Mouse (Mus musculus): ENCODE data around the gene Ghrhr. TPM values are rescaled to one million over a fixed set of nuclear protein-coding genes. Genes with fewer than 3 reads are reported as not detected.
A peak's percentile ranks its signal among the peaks of the same experiment; 100 is the strongest.

Gene Ghrhr
- polyA plus RNA-seq, 1 experiment from 2014 or later: not detected

DNA sequence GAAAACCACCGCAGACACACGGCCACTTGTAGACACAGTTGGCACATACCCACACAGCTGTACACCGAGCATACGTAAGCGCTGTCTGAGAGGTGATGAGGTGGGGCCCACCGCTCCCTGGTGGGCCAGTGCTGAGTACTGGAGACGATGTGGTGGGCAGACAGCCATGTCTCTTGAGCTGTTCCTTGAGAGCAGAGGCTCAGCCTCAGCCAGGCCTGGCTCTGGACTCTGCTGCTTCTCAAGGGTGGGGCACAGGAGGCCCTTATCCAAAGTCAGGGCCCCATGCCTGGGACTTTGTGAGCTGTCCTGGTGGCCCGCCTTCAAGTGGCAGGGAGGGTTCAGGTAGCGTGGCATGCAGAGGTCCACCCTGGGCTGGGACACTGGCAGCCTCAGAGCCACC lies 33.8 kb upstream of the Ghrhr start:
- peak overlapping the region; percentile 55; the same call in 1 of the 2 replicates for H3K27ac ChIP-seq
- H3K4me2 ChIP-seq: no peak overlapping the region
- H3K4me3 ChIP-seq (replicated peaks): no peak overlapping the region
- no peaks in the 10 kb centered on the region for H3K9me3 ChIP-seq
- peaks cover 20% of the 10 kb centered on the region for H3K4me1 ChIP-seq
- no peaks in the 10 kb centered on the region for H3K36me3 ChIP-seq
- no peak overlapping the region for H3K9ac ChIP-seq
- 51% methylated on average over 9 of the region's 9 CpGs for WGBS
- no peaks in the 10 kb centered on the region for H3K27me3 ChIP-seq (replicated peaks)
- ATAC-seq (ENCODE audit: insufficient read depth, low FRiP score, low read depth): peak; percentile 40; the same call in 1 of the 2 replicates

DNA sequence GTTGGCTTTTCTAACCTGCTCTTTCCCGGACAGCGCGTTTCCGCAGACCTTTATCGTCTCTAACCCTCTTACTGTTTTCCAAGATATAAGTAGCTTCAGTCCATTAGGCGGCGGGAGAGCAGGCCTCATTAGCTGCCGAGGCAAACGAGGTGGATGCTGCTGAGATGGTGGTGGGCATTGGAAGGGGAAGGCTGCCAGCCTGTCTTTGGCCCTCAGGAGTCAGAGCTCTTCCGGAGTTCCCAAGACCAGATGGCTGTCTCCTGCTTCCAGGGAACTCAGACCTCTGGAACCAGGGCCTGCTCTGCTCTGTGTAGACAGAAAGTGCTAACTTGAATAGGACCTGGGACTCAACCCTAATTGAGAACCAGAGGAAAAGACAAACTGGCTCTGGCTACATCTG lies 32.6 kb upstream of the Ghrhr start:
- Histone ChIP-seq H3K27me3 (replicated peaks) (no peaks in the 10 kb centered on the region), H3K9ac (no peak overlapping the region), H3K4me3 (replicated peaks) (no peak overlapping the region), H3K27ac (no peak overlapping the region), H3K36me3 (no peaks in the 10 kb centered on the region), H3K4me1 (peaks cover 20% of the 10 kb centered on the region), H3K9me3 (no peaks in the 10 kb centered on the region), H3K4me2 (no peak overlapping the region)
- WGBS: 89% methylated on average over 10 of the region's 10 CpGs
- ATAC-seq (ENCODE audit: insufficient read depth, low FRiP score, low read depth): no peak

DNA sequence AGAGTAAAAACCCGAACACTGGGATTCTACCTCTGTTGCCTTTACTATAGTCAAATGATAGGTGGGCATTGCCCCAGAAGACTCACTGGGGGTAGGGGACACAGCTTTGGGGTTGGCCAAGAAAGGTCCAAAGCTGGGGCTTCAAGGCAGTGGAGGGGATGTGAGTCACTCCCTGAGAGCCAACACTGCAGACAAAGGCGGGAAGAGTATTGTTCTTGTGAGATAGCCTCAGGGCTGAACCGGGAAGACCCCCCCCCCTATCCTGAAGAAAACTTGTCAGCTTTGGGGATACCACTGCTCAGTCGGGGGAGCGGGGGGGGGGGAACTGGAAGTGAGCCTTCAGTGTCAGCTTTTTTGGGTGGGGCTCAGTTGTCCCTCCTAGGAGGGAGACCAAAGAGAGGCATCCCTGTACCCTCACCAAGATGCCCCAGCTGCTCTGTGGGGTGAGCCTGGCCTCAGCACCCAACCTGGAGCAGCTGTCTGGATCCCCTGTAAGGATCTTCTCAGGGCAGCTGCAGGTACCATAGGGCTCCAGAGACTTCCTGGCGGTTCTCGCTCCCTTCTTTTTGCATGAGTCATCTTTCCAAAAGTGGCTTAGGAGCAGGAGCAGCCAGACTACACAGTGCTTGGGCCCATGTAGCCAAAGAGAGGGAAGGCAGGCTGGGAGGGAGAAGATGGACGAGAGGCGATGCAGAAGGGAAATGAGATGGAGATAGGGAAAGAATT lies 31.6 kb upstream of the Ghrhr start:
- no peak overlapping the region for H3K9ac ChIP-seq
- WGBS: 76% methylated on average over 9 of the region's 9 CpGs
- no peak overlapping the region for H3K27ac ChIP-seq
- H3K27me3 ChIP-seq (replicated peaks): no peaks in the 10 kb centered on the region
- H3K4me1 ChIP-seq: peaks cover 18% of the 10 kb centered on the region
- ATAC-seq (ENCODE audit: insufficient read depth, low FRiP score, low read depth): no peak
- H3K9me3 ChIP-seq: no peaks in the 10 kb centered on the region
- H3K36me3 ChIP-seq: no peaks in the 10 kb centered on the region
- no peak overlapping the region for H3K4me3 ChIP-seq (replicated peaks)
- H3K4me2 ChIP-seq: no peak overlapping the region

DNA sequence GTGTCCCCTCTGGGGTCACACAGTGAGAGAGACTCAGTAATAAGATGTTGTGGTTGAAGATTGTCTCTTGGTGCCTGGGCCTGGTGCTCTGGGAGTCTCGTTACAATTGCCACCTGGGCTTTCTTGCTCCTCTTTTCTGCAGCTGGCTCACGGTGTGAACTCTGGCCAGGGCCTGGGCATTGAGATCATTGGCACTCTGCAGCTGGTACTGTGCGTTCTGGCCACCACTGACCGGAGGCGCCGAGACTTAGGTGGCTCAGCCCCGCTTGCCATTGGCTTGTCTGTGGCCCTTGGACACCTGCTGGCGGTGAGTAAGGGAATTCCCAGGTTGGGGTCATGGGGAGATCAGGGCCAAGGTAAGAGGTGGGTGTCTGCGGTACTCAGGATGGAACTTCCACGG lies 30.8 kb upstream of the Ghrhr start:
- Histone ChIP-seq H3K27me3 (replicated peaks) (no peaks in the 10 kb centered on the region), H3K27ac (no peak overlapping the region), H3K9me3 (no peaks in the 10 kb centered on the region), H3K4me2 (no peak overlapping the region), H3K4me1 (peaks cover 12% of the 10 kb centered on the region), H3K4me3 (replicated peaks) (no peak overlapping the region), H3K9ac (no peak overlapping the region), H3K36me3 (no peaks in the 10 kb centered on the region)
- no peak for ATAC-seq (ENCODE audit: insufficient read depth, low FRiP score, low read depth)
- 93% methylated on average over 10 of the region's 10 CpGs for WGBS

DNA sequence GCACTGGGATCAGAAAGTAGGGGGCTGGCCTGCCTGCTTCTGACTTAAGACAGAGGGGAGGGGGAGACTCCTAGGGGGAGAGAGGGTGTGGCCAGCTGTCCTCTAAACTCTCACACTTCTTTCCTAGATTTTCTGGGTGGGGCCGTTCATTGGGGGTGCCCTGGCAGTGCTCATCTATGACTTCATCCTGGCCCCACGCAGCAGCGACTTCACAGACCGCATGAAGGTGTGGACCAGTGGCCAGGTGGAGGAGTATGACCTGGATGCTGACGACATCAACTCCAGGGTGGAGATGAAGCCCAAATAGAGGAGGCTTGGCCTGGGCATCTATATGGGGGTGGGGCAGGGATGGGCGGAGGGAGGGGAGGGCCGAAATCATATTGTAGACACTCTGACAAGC lies 29.6 kb upstream of the Ghrhr start:
- H3K27me3 ChIP-seq (replicated peaks): no peaks in the 10 kb centered on the region
- no peaks in the 10 kb centered on the region for H3K36me3 ChIP-seq
- 84% methylated on average over 7 of the region's 7 CpGs for WGBS
- no peak for ATAC-seq (ENCODE audit: insufficient read depth, low FRiP score, low read depth)
- H3K4me1 ChIP-seq: peaks cover 9% of the 10 kb centered on the region
- H3K27ac ChIP-seq: no peak overlapping the region
- H3K9me3 ChIP-seq: no peaks in the 10 kb centered on the region
- no peak overlapping the region for H3K4me3 ChIP-seq (replicated peaks)
- H3K4me2 ChIP-seq: no peak overlapping the region
- H3K9ac ChIP-seq: no peak overlapping the region

DNA sequence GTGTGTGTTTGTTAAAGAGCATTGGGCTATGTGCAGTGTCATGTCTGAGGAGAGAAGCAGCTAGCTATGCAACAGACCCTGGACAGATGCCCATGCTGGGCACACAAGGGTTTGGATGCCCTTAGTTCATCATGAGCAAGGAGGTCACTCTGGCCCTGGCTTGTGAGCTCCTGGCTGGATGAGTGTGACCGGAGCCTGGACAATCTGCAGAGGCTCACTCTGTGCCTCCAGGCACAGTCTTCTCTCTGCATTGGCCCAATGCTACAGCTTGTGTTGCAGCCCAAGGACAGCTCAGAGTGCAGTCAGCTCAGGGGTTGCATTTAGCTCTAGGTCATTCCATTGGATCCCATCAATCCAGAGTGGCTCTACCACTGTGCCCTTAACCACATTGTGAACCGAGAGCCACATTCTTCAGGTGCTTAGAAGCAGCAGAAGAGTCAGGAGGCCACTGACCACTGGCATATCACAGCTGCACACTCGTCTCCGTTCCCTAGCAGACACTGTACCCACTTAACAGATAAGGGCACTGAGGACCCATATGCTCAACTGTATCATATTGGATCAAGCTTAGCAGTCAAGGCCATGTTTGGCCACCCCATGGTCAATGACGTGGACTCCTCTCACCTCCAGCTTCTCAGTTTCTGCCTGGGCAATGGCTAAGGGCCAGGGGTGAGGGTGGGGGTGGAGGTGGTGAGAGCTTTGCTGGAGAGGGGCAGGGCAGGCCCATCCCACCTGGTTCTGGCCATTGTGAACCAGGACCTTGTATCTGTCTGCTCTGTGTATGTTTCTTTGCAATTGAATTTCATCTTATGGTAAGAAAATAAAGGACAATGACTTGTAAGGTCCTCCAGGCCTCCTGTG lies 28.2 kb upstream of the Ghrhr start:
- 77% methylated on average over 5 of the region's 5 CpGs for WGBS
- 0 out of 2 replicates have a peak, but pooled peaks have one; percentile 33 for ATAC-seq (ENCODE audit: insufficient read depth, low FRiP score, low read depth)
- H3K27ac ChIP-seq: no peak overlapping the region

DNA sequence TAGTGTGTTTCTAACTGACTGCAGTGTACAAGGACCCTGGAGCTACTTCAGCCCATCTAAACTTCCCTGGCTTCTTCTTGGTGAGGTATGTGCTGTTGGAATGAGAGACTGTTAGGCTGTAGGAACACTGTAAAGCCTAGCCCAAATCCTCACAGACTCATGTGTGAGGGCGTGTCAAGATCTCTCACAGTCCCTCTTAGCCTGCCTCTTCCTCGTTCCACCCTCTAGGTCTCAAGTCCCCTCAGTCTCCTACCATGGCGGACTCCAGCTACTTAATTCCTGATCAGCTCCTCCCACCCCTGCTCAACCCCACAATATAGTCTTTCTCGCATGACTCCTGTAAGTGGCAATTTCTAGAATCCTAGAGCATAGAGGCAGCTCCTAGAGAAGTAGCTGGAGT lies 26.9 kb upstream of the Ghrhr start:
- 74% methylated on average over 4 of the region's 4 CpGs for WGBS
- peaks cover under 1% of the 10 kb centered on the region; the same call in 1 of the 2 replicates for H3K4me1 ChIP-seq
- ATAC-seq (ENCODE audit: insufficient read depth, low FRiP score, low read depth): no peak

More for the DNA sequence above, 28.2 kb upstream of the Ghrhr start:
- H3K9me3 ChIP-seq: no peaks in the 10 kb centered on the region
- no peak overlapping the region for H3K4me2 ChIP-seq
- H3K9ac ChIP-seq: no peak overlapping the region
- no peaks in the 10 kb centered on the region for H3K27me3 ChIP-seq (replicated peaks)
- no peaks in the 10 kb centered on the region; the same call in 1 of the 2 replicates for H3K4me1 ChIP-seq
- H3K4me3 ChIP-seq (replicated peaks): no peak overlapping the region
- H3K36me3 ChIP-seq: no peaks in the 10 kb centered on the region

DNA sequence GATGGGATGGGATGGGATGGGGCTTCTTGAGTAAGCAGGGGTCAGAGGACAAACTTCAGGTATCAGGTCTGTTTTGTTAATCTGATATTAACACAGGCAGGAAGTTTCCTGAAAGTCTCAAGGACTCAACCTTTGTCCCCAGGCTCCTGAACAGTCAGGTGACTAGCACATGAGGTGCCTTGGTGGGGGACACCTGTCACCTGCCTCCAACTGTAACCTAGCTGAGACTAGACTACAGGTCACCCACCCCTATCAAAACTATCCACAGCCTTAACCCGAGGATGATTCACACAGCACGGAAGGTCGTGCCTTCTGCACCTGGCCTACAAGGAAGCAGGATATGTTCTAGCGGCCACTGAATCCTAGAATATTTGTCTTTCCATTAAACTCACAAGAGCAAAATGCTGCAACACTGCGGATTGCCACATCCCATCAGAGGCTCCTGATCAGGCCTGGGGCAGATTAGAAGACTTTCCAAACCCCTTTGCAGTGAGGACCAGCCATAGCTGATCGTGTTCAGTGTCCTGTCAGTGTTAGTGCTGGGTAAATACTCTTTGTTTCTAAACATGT lies 25.6 kb upstream of the Ghrhr start:
- 89% methylated on average over 6 of the region's 6 CpGs for WGBS
- H3K27me3 ChIP-seq (replicated peaks): no peaks in the 10 kb centered on the region
- 0 out of 2 replicates have a peak, but pooled peaks cover 6% of the 10 kb centered on the region for H3K4me1 ChIP-seq
- H3K9ac ChIP-seq: no peak overlapping the region
- no peak for ATAC-seq (ENCODE audit: insufficient read depth, low FRiP score, low read depth)
- no peak overlapping the region for H3K4me2 ChIP-seq
- no peaks in the 10 kb centered on the region for H3K9me3 ChIP-seq
- H3K36me3 ChIP-seq: no peaks in the 10 kb centered on the region
- no peak overlapping the region for H3K27ac ChIP-seq
- H3K4me3 ChIP-seq (replicated peaks): no peak overlapping the region

More for the DNA sequence above, 26.9 kb upstream of the Ghrhr start:
- Histone ChIP-seq H3K36me3 (no peaks in the 10 kb centered on the region), H3K4me3 (replicated peaks) (no peak overlapping the region), H3K4me2 (no peak overlapping the region), H3K27ac (no peak overlapping the region), H3K27me3 (replicated peaks) (no peaks in the 10 kb centered on the region), H3K9ac (no peak overlapping the region), H3K9me3 (no peaks in the 10 kb centered on the region)

DNA sequence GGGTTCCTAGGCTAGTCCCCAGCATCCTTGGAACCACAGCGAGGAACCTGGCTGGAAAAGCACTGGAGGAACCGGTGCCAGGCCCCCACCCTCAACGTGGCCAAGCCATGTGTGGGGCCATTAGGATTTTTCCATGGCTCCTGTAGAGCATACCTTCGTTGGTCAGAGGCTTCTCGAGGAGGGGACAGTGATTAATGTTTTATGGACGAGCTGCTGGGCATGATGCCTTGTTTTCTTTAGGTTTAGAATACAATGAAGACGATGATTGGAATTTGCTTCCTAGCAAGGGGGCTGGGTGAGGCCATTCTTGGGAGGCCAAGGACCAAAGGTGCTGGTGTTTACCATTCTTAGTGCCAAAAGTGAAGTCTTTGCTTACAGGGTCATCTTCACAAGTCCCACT lies 24.4 kb upstream of the Ghrhr start:
- H3K9me3 ChIP-seq: no peaks in the 10 kb centered on the region
- no peaks in the 10 kb centered on the region for H3K27me3 ChIP-seq (replicated peaks)
- H3K4me2 ChIP-seq: no peak overlapping the region
- no peak overlapping the region for H3K4me3 ChIP-seq (replicated peaks)
- WGBS: 56% methylated on average over 7 of the region's 7 CpGs
- H3K9ac ChIP-seq: no peak overlapping the region
- H3K36me3 ChIP-seq: no peaks in the 10 kb centered on the region
- no peak for ATAC-seq (ENCODE audit: insufficient read depth, low FRiP score, low read depth)
- 0 out of 2 replicates have a peak, but pooled peaks cover 6% of the 10 kb centered on the region for H3K4me1 ChIP-seq
- no peak overlapping the region for H3K27ac ChIP-seq

DNA sequence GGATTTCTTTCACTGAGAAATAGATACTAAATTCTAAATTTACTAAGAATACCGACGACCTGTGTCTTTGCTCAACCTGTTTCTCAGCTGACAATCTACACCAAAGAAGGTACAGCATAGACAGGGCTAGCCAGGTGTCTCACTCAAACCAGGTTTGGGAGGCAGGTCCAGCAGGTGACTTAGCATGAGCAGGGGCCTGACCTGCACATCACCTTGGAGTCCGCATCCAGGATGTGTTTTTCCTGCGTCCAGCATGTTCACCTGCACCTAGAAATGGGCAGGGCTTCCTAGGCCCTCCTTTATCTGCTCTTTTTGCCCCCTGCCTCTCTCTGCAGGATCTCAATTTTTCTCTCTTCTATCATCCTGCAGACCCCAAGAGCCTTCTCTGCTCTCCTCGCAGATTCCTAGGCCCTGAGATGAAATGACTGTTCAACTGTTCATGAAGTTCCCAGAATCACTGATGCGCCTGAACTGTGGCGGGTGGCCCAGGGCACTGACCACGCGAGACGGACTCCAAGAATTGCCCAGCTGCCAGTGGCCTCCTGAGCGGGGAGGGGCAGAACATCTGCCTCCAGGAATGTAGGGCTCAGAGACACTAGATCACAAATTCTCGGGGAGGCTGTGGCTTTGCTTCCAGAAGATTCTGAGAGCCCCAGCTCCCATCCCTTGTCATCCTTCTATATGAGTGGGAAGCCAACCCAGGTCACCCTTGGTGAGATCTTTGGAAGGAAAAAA lies 22.2 kb upstream of the Ghrhr start:
- Histone ChIP-seq H3K27me3 (replicated peaks) (no peaks in the 10 kb centered on the region), H3K4me1 (0 out of 2 replicates have a peak, but pooled peaks cover 10% of the 10 kb centered on the region), H3K36me3 (no peaks in the 10 kb centered on the region), H3K9ac (no peak overlapping the region), H3K4me3 (replicated peaks) (no peak overlapping the region), H3K4me2 (no peak overlapping the region), H3K9me3 (no peaks in the 10 kb centered on the region), H3K27ac (no peak overlapping the region)
- no peak for ATAC-seq (ENCODE audit: insufficient read depth, low FRiP score, low read depth)
- WGBS: 73% methylated on average over 12 of the region's 12 CpGs

DNA sequence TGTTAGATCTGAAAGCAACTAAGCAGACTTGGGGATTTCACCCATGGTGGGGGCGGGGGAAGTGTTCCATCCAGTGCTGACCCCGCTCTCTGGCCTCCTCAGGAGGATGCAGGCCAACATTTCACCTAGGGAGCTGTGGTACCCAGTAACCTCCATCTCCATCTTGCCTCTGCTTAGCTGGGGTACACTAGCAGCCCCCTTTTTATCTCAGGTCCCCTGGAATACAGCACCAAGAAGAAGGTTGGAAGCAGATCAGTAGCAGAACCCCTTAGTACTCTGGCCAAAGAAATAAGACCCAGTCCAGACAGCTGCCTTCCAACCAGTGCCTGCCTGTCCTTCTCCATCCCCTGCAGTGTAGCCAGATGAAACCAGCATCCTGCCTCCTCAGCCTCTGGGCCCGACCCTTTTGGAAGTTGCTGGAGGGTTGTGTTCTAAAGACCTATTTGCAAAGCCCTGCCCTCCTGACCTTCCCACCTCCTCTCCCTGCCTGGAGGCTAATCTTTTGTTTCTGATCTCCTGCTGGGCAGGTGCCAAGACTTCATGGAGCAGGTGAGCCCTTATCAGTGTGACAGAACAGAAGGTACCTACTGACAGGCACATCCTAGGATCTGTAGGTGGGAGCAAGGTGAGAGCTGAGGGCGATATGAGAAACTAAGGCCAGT lies 21.5 kb upstream of the Ghrhr start:
- Histone ChIP-seq H3K27ac (no peak overlapping the region), H3K4me2 (no peak overlapping the region), H3K36me3 (no peaks in the 10 kb centered on the region), H3K9me3 (no peaks in the 10 kb centered on the region), H3K9ac (no peak overlapping the region), H3K4me3 (replicated peaks) (no peak overlapping the region), H3K4me1 (0 out of 2 replicates have a peak, but pooled peaks cover 10% of the 10 kb centered on the region), H3K27me3 (replicated peaks) (no peaks in the 10 kb centered on the region)
- WGBS: 66% methylated on average over 4 of the region's 4 CpGs
- ATAC-seq (ENCODE audit: insufficient read depth, low FRiP score, low read depth): no peak
